Mouse (Mus musculus) adrenal gland, adult 18-20 months (tissue): ENCODE measurements around the gene Olfr318. TPM values are rescaled to one million over a fixed set of nuclear protein-coding genes. Genes with fewer than 3 reads are reported as not detected.
"Not testable (repeated sequence)": the region's sequence is repeated elsewhere in the genome, so short reads cannot be mapped to it uniquely, and the experiment has no call there.

ENCODE experiments used
- DNase-seq, 2 experiments: peaks; one replicate each; pipeline ENCODE4 v3.0.0; 2021 to 2022; ENCODE audit warnings: low spot score in 2 of 2
- long read RNA-seq, 2 experiments: library from polyadenylated mRNA; stranded (forward); transcript quantifications; one replicate each; pipeline ENCODE4 v2.0.0; 2021
- total RNA-seq, 2 experiments: library from RNA; stranded (reverse); gene quantifications; 1 replicate in 1 of 2; 2 replicates in 1 of 2; pipeline ENCODE4 v1.2.3; 2021

Olfr318 gene
- not detected for total RNA-seq
- long read RNA-seq, experiment 1: 0 reads
- long read RNA-seq, experiment 2: 0 reads

DNA sequence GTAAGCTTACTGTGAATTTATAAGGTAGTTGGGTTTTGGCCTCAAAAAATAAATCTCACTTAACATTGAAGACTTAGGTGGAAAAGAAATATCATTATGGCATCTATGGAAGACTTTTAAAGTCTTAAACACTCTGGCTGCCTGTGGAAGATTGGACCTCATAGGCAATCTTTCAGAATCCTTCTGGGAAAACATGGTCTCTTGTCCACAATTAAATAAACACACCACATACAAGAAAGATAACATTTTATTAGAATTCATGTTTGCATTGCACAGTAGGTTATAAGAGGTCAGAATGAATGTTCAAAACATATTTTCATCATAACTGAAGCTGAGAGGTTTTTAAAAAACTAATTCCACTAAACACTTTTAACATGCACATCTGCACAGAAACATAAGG lies at the start of gene Olfr318:
Gene Olfr318, minus strand, starts transcription at position 101 of the 400 bp plus-strand sequence.
- DNase-seq: no peak

DNA sequence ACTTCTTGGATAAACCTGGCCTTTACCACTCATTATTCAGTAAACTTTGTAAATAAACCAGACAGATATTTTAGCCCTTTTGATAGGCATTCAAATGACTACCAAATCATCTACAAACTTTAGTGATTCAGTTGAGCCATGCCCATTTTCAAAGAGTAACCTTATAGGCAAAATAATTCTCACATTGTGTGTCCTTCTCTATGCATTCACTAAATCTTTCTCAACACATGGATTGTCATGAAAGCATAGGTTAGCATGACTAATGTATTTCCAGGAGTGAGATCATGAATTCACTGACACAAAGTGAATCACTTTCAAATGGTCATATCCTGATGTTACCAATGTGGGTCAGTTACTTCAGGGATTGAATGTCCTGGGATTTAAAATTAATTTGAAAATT lies 49.1 kb upstream of the Olfr318 start, which contains the start of gene Olfr315:
Gene Olfr315, plus strand, starts transcription at position 301 of the 400 bp plus-strand sequence.
- DNase-seq: no peak

- no peak for DNase-seq
These were observed 28.6 kb upstream of the Olfr318 start, which contains the start of gene Olfr316 for GRCm38 (mm10) chr11:58752434-58752833. Gene Olfr316, plus strand, starts transcription at chr11:58752734.

GRCm38 (mm10) chr11:58751096-58751495 lies 27.3 kb upstream of the Olfr318 start:
- DNase-seq: not testable (repeated sequence)

DNA sequence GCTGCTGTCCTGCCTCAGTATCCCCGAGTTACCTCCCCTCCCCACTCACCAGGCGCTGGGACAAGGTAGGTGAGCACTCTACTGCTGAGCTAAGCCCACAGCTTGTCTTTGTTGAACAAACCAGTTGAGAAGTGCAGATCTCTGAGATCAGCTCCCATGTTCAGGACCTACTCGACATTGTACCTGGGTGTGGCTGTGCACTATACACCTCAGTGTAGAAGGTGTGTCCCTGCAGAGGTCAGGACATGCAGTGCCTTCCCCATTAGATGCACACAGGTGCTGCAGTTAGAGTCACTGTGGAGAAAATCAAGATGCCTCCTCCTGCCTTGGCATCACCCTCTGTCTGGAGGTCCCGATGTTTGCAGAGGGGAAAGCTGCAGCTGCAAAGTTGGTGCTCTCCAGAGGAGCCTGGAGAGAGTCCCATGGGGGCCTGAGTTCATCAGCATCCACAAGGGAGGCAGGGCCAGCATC lies 15.0 kb upstream of the Olfr318 start, which contains the start of gene Olfr317:
Gene Olfr317, minus strand, starts transcription at position 421 of the 471 bp plus-strand sequence.
- no peak for DNase-seq

DNA sequence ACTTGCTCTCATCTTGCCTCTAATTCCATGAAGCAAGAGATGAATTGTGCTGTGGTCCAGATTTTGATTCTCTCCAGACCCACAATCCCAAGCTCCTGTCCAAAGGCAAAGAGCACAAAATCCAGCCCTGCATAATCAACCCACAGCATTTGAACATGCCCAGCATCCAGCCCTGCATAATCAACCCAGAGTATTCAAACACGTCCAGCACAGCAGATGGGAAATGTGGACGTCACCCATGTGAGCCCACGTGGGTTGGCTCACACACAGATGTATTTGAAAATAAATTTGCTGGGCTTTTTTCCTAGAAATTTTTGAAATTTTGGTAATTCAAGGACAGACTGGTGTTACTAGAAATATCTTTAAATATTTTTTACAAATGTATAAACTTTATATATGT lies 9.6 kb upstream of the Olfr318 start:
- DNase-seq: no peak

- DNase-seq: not testable (repeated sequence)
These were observed 4.3 kb upstream of the Olfr318 start for GRCm38 (mm10) chr11:58727896-58728650.

- no peak for DNase-seq
These were observed 4.1 kb downstream of the Olfr318 start for GRCm38 (mm10) chr11:58719701-58720100.

DNA sequence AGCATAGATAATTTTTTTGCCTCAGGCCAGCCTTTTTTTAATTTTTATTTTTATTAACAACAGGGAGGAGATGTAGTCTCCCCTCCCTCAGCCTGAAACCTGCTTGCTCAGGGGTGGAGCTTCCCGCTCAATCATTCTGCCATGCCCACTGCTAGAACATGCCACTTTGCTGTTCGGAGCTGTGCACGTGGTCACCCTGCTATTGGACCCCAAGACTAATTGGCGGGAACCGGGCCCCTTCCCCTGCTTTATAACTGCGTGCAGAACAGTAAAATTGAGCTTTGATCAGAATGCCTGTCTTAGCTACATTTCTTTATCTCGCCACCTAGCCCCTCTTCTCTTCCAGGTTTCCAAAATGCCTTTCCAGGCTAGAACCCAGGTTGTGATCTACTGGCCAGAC lies 6.1 kb downstream of the Olfr318 start:
- not testable (repeated sequence) for DNase-seq

DNA sequence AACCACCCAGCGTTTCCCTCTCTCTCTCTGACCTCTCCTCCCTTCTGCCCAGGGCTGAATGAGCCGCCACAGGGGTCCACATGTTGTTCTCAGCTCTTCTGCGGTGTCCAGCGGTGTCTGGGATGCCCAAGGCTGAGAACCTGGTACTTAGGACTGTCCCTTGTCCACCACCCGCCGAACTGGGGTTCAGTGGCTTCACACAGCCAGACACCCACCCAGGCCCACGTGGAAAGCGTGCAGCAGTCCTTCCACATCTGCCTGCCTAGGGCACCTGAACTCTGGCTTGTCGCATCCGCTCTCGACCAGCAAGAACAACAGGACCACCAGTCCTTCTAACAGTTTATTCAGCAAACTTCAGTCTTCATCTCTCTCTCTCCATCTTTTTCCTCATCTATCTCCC lies 14.7 kb downstream of the Olfr318 start:
- DNase-seq: no peak

DNA sequence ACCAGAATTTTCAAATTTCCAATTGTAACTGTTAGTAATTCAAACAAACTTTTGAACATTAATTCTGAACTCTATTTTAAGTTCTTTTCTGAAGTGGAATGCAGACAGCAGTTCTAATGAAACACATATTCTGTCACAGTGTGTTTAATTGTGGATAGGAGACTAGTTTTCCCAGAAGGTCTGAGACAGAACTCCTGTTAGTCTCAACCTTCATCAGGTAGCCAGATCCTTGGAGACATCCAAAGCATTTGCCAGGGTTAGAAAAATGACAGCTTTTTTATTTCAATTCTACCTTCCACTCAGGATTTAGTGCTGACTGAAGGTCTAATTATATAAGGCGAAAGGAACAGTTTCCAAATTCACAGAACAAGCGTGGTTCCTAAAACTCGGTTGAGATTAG lies 25.0 kb downstream of the Olfr318 start, which contains the start of gene Olfr319:
Gene Olfr319, plus strand, starts transcription at position 301 of the 400 bp plus-strand sequence.
- DNase-seq: no peak

- DNase-seq: no peak
These were observed 43.0 kb downstream of the Olfr318 start, which contains the start of gene Olfr320 for GRCm38 (mm10) chr11:58680799-58681198. Gene Olfr320, plus strand, starts transcription at chr11:58681099.

GRCm38 (mm10) chr11:58671825-58672224 lies 52.0 kb downstream of the Olfr318 start:
- DNase-seq: no peak

DNA sequence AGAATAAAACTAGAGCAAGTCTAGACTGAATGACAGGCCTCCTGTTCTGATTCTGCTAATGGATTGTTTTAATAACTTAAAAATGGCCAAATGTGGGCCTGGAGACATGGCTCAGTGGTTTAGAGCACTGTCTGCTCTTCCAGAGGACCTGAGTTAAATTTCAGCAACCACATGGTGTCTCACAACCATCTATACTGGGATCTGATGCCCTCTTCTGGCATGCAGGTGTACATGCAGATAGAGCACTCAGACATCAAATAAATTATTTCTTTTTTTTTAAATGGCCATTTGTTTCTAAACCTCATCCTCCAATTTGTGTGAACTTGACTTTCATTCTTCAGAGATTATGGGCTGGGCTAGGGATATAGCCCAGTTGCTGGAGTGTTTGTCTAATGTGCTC lies 54.6 kb downstream of the Olfr318 start:
- no peak for DNase-seq

Other genes starting within 250 kb of the Olfr318 start
- not detected for gene Olfr332, start 231.5 kb downstream of the Olfr318 start, total RNA-seq
- not detected for gene Olfr331, start 221.4 kb downstream of the Olfr318 start, total RNA-seq
- gene Olfr330, start 189.2 kb downstream of the Olfr318 start, total RNA-seq: under 1 TPM in 1 of 2 experiments, not detected in 1; 0.50 TPM
- under 1 TPM in 1 of 2 experiments, not detected in 1; 0.63 TPM for gene Olfr329-ps, start 177.6 kb downstream of the Olfr318 start, total RNA-seq
- gene Olfr328, start 168.4 kb downstream of the Olfr318 start, total RNA-seq: under 1 TPM in 1 of 2 experiments, not detected in 1; 0.13 TPM
- not detected for gene Olfr224, start 153.5 kb downstream of the Olfr318 start, total RNA-seq
- gene Olfr325, start 146.3 kb downstream of the Olfr318 start, total RNA-seq: not detected
- gene Olfr324, start 128.9 kb downstream of the Olfr318 start, total RNA-seq: not detected
- not detected for gene 2210407C18Rik, start 107.9 kb downstream of the Olfr318 start, total RNA-seq
- not detected for gene Olfr323, start 93.5 kb downstream of the Olfr318 start, total RNA-seq
- gene Trim58, start 83.5 kb downstream of the Olfr318 start, total RNA-seq: not detected
- gene Olfr322, start 65.2 kb downstream of the Olfr318 start, total RNA-seq: not detected
- gene Olfr320, start 42.9 kb downstream of the Olfr318 start, total RNA-seq: not detected
- not detected for gene Olfr319, start 24.9 kb downstream of the Olfr318 start, total RNA-seq
- not detected for gene Olfr317, start 15.2 kb upstream of the Olfr318 start, total RNA-seq
- not detected for gene Olfr316, start 28.7 kb upstream of the Olfr318 start, total RNA-seq
- gene Olfr315, start 49.2 kb upstream of the Olfr318 start, total RNA-seq: not detected
- not detected for gene Olfr314, start 58.9 kb upstream of the Olfr318 start, total RNA-seq
- gene Fam183b, start 77.9 kb upstream of the Olfr318 start, total RNA-seq: 1 to 10 TPM; 2.6 to 3.1 TPM
- gene Olfr313, start 91.0 kb upstream of the Olfr318 start, total RNA-seq: not detected
- not detected for gene Olfr312, start 105.2 kb upstream of the Olfr318 start, total RNA-seq
- gene Olfr311, start 115.2 kb upstream of the Olfr318 start, total RNA-seq: not detected
- gene Gm12258, start 123.1 kb upstream of the Olfr318 start, total RNA-seq: 1 to 10 TPM; 4.1 to 5.7 TPM
- 1 to 10 TPM; 4.0 to 5.9 TPM for gene 2810021J22Rik, start 143.2 kb upstream of the Olfr318 start, total RNA-seq
- 1 to 10 TPM; 3.3 to 4.1 TPM for gene Zfp39, start 180.2 kb upstream of the Olfr318 start, total RNA-seq
- not detected for gene Btnl10, start 193.9 kb upstream of the Olfr318 start, total RNA-seq
- gene Rnf187, start 214.9 kb upstream of the Olfr318 start, total RNA-seq: 100 to 1,000 TPM; 171 to 177 TPM
- gene Hist3h2ba, start 224.9 kb upstream of the Olfr318 start, total RNA-seq: 1 to 10 TPM; 5.8 to 6.0 TPM
- 10 to 100 TPM; 13.3 to 17.6 TPM for gene Hist3h2a, start 230.7 kb upstream of the Olfr318 start, total RNA-seq
- under 1 TPM; 0.06 to 0.10 TPM for gene Trim17, start 230.7 kb upstream of the Olfr318 start, total RNA-seq